Mouse (Mus musculus) C2C12 (cell line): Measurements from ENCODE around the gene Hspb11. TPM values are rescaled to one million over a fixed set of nuclear protein-coding genes. Genes with fewer than 3 reads are reported as not detected.

ENCODE experiments used
- H3K27me3 ChIP-seq: one replicate; pipeline ENCODE4 v1.6.1; 2011; ENCODE audit not compliant: control insufficient read depth, insufficient read depth, insufficient read length
- H3K36me3 ChIP-seq: one replicate; pipeline ENCODE4 v1.6.1; 2011; ENCODE audit not compliant: control insufficient read depth, insufficient read depth
- H3K4me3 ChIP-seq: one replicate; pipeline ENCODE4 v1.5.1; 2011; ENCODE audit warnings: mild to moderate bottlenecking, control low read depth; ENCODE audit not compliant: poor library complexity, insufficient read depth, severe bottlenecking
- H3K79me2 ChIP-seq: one replicate; pipeline ENCODE4 v1.6.1; 2011; ENCODE audit not compliant: control insufficient read depth, insufficient read depth
- H3K79me3 ChIP-seq: one replicate; pipeline ENCODE4 v1.6.1; 2011; ENCODE audit warnings: low read depth, control low read depth
- H3ac ChIP-seq: one replicate; pipeline ENCODE3; 2011; ENCODE audit warnings: low read depth; ENCODE audit not compliant: control insufficient read depth, insufficient read length
- CEBPB ChIP-seq: IDR thresholded peaks from one replicate; pipeline ENCODE4 v1.6.1; 2011; ENCODE audit warnings: low read depth, mild to moderate bottlenecking, control low read depth, moderate library complexity
- CTCF ChIP-seq: IDR thresholded peaks from one replicate; pipeline ENCODE4 v1.5.1; 2011; ENCODE audit not compliant: control insufficient read depth, insufficient read depth, insufficient read length
- FOSL1 ChIP-seq: IDR thresholded peaks from one replicate; pipeline ENCODE4 v1.8.0; 2011; ENCODE audit warnings: mild to moderate bottlenecking, low read length; ENCODE audit not compliant: poor library complexity, insufficient read depth, severe bottlenecking
- MAX ChIP-seq: IDR thresholded peaks from one replicate; pipeline ENCODE4 v1.6.1; 2011; ENCODE audit warnings: mild to moderate bottlenecking, control low read depth
- MYOD1 ChIP-seq: IDR thresholded peaks from one replicate; pipeline ENCODE4 v1.6.1; 2011; ENCODE audit warnings: low read depth; ENCODE audit not compliant: control insufficient read depth, insufficient read length
- MYOG ChIP-seq: IDR thresholded peaks from one replicate; pipeline ENCODE4 v1.6.1; 2011; ENCODE audit not compliant: control insufficient read depth, insufficient read length; ENCODE audit errors: extremely low read depth
- USF1 ChIP-seq: IDR thresholded peaks from one replicate; pipeline ENCODE4 v1.6.1; 2011; ENCODE audit warnings: low read depth, mild to moderate bottlenecking, control low read depth, moderate library complexity
- polyA plus RNA-seq: library from polyadenylated mRNA; unstranded; fragments of >200 nt; fragmentation: generic; extraction: Trizol; gene quantifications from one replicate; pipeline ENCODE4 v1.2.1, GENCODE M21; 2012; ENCODE audit warnings: missing spikeins

Gene Hspb11
- polyA plus RNA-seq, 1 experiment, result 15.5 TPM

DNA sequence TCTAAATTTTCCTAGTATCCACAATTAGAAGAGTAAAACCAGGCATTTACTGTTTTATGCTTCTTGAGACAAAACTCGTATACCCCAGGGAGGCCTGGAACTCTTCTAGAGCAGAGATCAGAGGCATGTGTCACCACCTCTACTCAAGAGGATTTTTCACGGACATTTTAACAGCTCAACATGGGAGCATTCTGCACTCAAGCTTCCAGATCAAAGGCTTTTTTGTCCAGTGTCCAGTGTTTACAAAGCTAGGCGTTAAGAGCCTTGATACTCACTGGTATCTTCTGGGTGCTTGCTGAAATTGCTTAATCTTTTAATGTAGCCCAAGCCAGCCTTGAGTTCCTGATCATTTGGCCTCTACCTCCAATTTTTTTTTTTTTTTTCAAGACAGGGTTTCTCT, 21.2 kb upstream of the Hspb11 start:
- H3K79me2 ChIP-seq, result no peaks in the 10 kb centered on the region
- no peaks in the 10 kb centered on the region for H3K27me3 ChIP-seq
- no peaks in the 10 kb centered on the region for H3K79me3 ChIP-seq
- H3ac ChIP-seq, result no peak overlapping the region
- no peak overlapping the region for H3K4me3 ChIP-seq
- TF ChIP-seq MYOG (no peak), MYOD1 (no peak), MAX (no peak), CTCF (no peak), FOSL1 (no peak), CEBPB (no peak), USF1 (no peak)
- H3K36me3 ChIP-seq, result peaks cover 43% of the 10 kb centered on the region

DNA sequence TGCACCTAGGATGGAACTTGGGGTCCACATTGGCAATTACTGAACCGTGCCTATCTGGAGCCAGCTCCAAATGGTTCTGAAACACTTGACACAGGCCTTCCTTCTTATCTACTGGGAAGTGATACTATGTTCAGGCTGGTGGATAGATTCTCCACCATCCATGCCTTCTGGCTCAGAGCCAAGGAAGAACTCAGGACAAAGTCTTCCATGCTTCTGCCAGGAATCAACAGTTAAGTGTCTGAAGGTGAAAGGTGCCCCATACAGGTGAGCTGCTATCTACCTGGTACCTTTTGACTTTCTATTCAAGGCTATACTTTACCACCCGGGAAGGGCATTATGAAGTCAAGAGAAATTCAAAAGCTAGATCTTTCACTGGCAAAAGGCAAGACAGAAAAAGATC, 15.1 kb upstream of the Hspb11 start:
- no peak overlapping the region for H3K4me3 ChIP-seq
- H3K79me2 ChIP-seq, result no peaks in the 10 kb centered on the region
- no peaks in the 10 kb centered on the region for H3K27me3 ChIP-seq
- TF ChIP-seq USF1, result no peak
- TF ChIP-seq FOSL1, result no peak
- no peak for TF ChIP-seq CEBPB
- no peak for TF ChIP-seq MYOD1
- no peaks in the 10 kb centered on the region for H3K79me3 ChIP-seq
- H3ac ChIP-seq, result no peak overlapping the region
- H3K36me3 ChIP-seq, result peaks cover 85% of the 10 kb centered on the region

DNA sequence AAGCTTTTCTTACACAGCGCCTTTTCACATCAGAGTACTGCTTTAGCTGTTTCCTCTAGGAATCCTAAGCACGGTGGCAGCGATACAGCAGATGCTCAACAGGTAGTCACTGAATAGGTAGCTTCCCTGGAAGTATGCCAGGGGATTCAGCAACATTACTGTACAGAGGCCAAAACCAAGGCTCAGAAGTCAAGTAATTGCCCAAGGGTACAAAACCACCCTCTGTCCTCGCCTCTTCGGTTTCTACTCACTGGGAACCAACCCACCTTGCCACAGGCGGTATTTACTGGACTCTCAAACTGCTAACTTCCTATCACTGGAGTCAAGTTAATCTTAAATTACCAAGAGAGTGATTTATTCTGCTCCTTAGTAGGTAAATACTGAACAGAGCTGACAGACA, 13.2 kb upstream of the Hspb11 start:
- Histone ChIP-seq H3K79me3 (peaks cover 1% of the 10 kb centered on the region), H3K36me3 (peaks cover 86% of the 10 kb centered on the region), H3K4me3 (no peak overlapping the region), H3K79me2 (no peaks in the 10 kb centered on the region), H3K27me3 (no peaks in the 10 kb centered on the region), H3ac (no peak overlapping the region)
- TF ChIP-seq MYOG (no peak), MYOD1 (no peak), MAX (no peak), CEBPB (no peak), CTCF (no peak), FOSL1 (no peak), USF1 (no peak)

DNA sequence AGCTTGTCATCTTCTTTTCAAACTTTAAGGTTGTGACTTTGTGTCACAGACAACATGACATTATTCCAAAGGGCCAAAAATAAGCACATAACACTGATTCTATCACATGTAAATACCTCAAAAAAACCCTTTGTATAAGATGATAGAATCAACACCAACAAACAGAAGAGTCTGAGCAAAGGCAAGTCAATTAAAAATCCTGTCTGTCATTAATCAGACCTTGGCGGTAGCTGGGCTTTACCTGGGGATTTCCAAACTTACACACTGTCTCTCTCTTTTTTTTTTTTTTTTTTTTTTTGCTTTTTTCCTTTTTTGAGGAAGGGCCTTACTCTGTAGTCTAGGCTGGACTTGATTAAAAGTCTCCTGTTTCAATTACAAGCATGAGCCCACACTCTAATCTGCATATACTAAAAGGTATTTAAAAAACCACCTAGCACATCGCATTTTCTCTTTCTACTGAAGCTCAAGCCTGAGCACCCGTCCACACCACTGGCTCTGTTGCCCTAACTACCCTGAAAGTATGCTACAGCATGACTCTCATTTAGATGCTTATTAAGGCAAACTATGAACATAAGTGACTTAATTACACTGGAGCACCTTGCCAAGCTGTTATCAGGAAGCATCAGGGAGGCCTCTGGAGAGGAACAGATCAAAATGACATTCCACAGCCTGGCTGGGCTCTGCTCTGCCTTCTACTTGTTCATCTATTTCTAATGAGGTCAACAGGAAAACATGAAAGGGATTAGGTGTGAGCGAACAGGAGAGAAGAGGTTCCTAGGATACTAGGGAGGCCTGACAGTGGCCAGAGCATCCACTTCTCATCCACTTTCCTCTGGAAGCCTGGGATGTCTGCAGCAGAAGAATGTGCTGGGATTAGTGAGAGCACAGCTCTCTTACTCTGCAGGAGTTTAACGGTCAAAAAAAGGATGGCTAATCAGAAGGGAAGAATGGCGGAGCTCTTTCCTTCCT, 9.7 kb upstream of the Hspb11 start:
- Histone ChIP-seq H3ac (no peak overlapping the region), H3K36me3 (peaks cover 70% of the 10 kb centered on the region), H3K27me3 (no peaks in the 10 kb centered on the region), H3K4me3 (no peak overlapping the region), H3K79me2 (peaks cover 15% of the 10 kb centered on the region), H3K79me3 (peaks cover 6% of the 10 kb centered on the region)
- no peak for TF ChIP-seq CEBPB
- no peak for TF ChIP-seq MAX
- TF ChIP-seq MYOG, result no peak
- no peak for TF ChIP-seq FOSL1
- no peak for TF ChIP-seq CTCF
- no peak for TF ChIP-seq USF1

DNA sequence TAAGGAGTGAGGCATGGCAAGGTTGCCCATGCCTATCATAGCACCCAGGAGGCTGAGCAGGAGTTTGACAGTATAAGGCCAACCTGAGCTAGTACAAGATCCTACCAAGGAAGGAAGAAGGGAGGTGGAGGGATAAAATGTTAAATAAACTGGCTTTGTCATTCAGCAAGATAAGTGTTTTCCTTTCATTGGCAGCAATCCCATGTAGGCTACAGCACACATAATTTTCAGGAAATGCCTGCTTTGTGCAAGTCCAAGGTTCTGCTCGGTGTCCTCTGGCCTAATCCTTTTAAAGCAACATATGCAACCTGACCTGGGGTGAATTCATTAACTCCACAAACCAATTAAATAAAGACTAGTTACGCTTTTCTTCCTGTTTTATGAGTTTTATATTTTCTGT, 8.0 kb upstream of the Hspb11 start:
- TF ChIP-seq FOSL1 (no peak), MYOG (no peak), CTCF (no peak), CEBPB (no peak), MYOD1 (no peak), MAX (no peak), USF1 (no peak)
- peaks cover 54% of the 10 kb centered on the region for H3K36me3 ChIP-seq
- no peak overlapping the region for H3K4me3 ChIP-seq
- H3K79me3 ChIP-seq, result peaks cover 14% of the 10 kb centered on the region
- peaks cover 33% of the 10 kb centered on the region for H3K79me2 ChIP-seq
- no peak overlapping the region for H3ac ChIP-seq
- H3K27me3 ChIP-seq, result no peaks in the 10 kb centered on the region

DNA sequence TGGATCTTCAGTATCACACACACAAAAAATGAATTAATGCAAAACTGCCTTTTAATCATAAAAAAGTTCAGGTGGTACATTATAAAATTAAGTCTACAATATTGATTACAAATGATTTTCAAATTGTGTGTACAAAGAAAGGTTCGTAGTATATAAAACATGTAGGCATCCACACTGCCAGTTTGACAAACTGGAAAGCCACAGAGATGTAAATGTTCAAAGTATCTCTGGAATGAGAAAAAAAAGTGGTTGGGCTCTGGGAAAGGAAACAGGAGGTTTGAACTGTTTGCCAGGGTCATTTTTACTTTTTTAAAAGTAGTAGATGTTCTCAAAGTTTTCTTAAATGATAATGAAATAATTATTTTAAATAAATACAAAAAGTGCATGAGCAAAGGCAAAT, 7.4 kb upstream of the Hspb11 start:
- Histone ChIP-seq H3K27me3 (no peaks in the 10 kb centered on the region), H3ac (no peak overlapping the region)

More for the DNA sequence above, 7.4 kb upstream of the Hspb11 start:
- Histone ChIP-seq H3K36me3 (peaks cover 48% of the 10 kb centered on the region), H3K79me2 (peaks cover 38% of the 10 kb centered on the region), H3K4me3 (no peak overlapping the region), H3K79me3 (peaks cover 14% of the 10 kb centered on the region)
- TF ChIP-seq MYOD1 (no peak), FOSL1 (no peak), MYOG (no peak), MAX (no peak), CEBPB (no peak), CTCF (no peak), USF1 (no peak)
